10 mouse cellular contexts compared by ENCODE assay signal in the genomic region with DNA sequence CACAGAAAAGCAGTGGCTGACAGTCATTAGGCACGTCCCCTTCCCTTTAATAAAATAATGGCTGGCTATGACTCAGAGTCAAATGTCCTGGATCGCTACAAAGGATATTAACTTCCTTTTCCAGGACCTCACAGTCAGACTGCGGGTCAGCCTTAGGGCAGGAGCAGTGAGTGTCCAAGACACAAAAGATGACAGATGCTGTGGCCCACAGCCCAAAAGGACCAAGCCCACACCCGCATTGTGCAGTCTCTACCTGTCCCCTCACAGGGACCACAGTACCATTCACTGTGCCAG. TPM values are rescaled to one million over a fixed set of nuclear protein-coding genes. Genes with fewer than 3 reads are reported as not detected.
A peak's percentile ranks its signal among the peaks of the same experiment; 100 is the strongest.
DNase-seq lines count a peak whose midpoint lies in the region; ATAC-seq and TF ChIP-seq lines count a peak whose summit lies in the region.
"Had no signal": no experiment of that assay in that cellular context is flagged by ENCODE, and none has a peak within 500 bp of the region (broad histone marks: within the 10 kb centered on the region; RNA-seq: fewer than 3 reads in every experiment).

No protein-coding gene starts in this region.

- H3K4me2 ChIP-seq in heart, embryonic 13.5 days, result no peak overlapping the region
- H3K4me2 ChIP-seq in lung, embryonic 16.5 days (ENCODE audit: low read depth, low read length), result no peak overlapping the region

- H3K4me3 ChIP-seq in bone marrow, adult 2 months (replicated peaks; ENCODE audit: control insufficient read depth, low read depth, low read length), result no peak overlapping the region
- no peak overlapping the region for H3K4me3 ChIP-seq in heart, embryonic 13.5 days
- no peak overlapping the region for H3K4me3 ChIP-seq in lung, embryonic 16.5 days (ENCODE audit: low read length)

- peaks cover 5% of the 10 kb centered on the region; the same call in 1 of the 2 replicates for H3K4me1 ChIP-seq in bone marrow, adult 2 months (ENCODE audit: control insufficient read depth, insufficient read depth, low read length)
- H3K4me1 ChIP-seq in heart, embryonic 13.5 days, result peaks cover 69% of the 10 kb centered on the region
- peaks cover 50% of the 10 kb centered on the region for H3K4me1 ChIP-seq in lung, embryonic 16.5 days (replicated peaks; ENCODE audit: control insufficient read depth, insufficient read depth, low read length)

- DNase-seq in kidney, adult 11 months, result peak; percentile 40
- DNase-seq in kidney, adult 8-10 months, result no peak
- DNase-seq in right cerebral cortex, postnatal 14 days, result no peak
- DNase-seq in right cerebral cortex, postnatal 25 days, result no peak
- no peak for DNase-seq in urinary bladder, adult 18-20 months (ENCODE audit: low spot score in 2 of 2)
- DNase-seq: left cerebral cortex, postnatal 4 days; right cerebral cortex, postnatal 4 days had no signal

- TF ChIP-seq POLR2A in bone marrow, adult 2 months (IDR thresholded peaks at IDR 0.05; ENCODE audit: borderline replicate concordance, control insufficient read depth, low read depth, low read length), result no peak

- peak overlapping the region; percentile 55 for H3K9ac ChIP-seq in heart, embryonic 13.5 days
- H3K9ac ChIP-seq in lung, embryonic 16.5 days (ENCODE audit: low read length), result no peak overlapping the region; the same call in 1 of the 2 replicates

- peak overlapping the region; percentile 6; the same call in 1 of the 2 replicates for H3K27ac ChIP-seq in bone marrow, adult 2 months (ENCODE audit: control insufficient read depth, insufficient read depth, low read depth, low read length, poor library complexity)
- peak overlapping the region; percentile 66 for H3K27ac ChIP-seq in heart, embryonic 13.5 days (replicated peaks)
- peak overlapping the region; percentile 74 for H3K27ac ChIP-seq in lung, embryonic 16.5 days (ENCODE audit: low read length)

- WGBS in bone marrow, adult 2 months, result 71% methylated on average over 4 of the region's 4 CpGs
- WGBS in heart, embryonic 13.5 days, result 68% methylated on average over 4 of the region's 4 CpGs
- 44% methylated on average over 4 of the region's 4 CpGs for WGBS in lung, embryonic 16.5 days

- H3K27me3 ChIP-seq in heart, embryonic 13.5 days (replicated peaks), result 0 out of 2 replicates have a peak, but pooled peaks cover 2% of the 10 kb centered on the region
- no peaks in the 10 kb centered on the region for H3K27me3 ChIP-seq in lung, embryonic 16.5 days (ENCODE audit: control insufficient read depth, insufficient read depth, low read depth, low read length)

- no peaks in the 10 kb centered on the region for H3K9me3 ChIP-seq in heart, embryonic 13.5 days
- H3K9me3 ChIP-seq in lung, embryonic 16.5 days (ENCODE audit: control insufficient read depth, low read length), result no peaks in the 10 kb centered on the region

- no peak for ATAC-seq in heart, embryonic 13.5 days (ENCODE audit: extremely low read depth, insufficient number of reproducible peaks, low FRiP score, low TSS enrichment)
- ATAC-seq in lung, embryonic 16.5 days (ENCODE audit: low read depth), result peak; percentile 42

- TF ChIP-seq CTCF in bone marrow, adult 2 months (IDR thresholded peaks at IDR 0.05; ENCODE audit: control insufficient read depth, insufficient read depth, low read length), result no peak

- peaks cover 13% of the 10 kb centered on the region for H3K36me3 ChIP-seq in heart, embryonic 13.5 days
- H3K36me3 ChIP-seq in lung, embryonic 16.5 days (ENCODE audit: control insufficient read depth, insufficient read depth, low read length), result peaks cover under 1% of the 10 kb centered on the region; the same call in 1 of the 2 replicates

RNA-seq across cellular contexts. Expression of gene Cerk, which starts 16.2 kb away (rescaled TPM):
- 23.0 and 42.5 TPM in 2 replicates for polyA plus RNA-seq in bone marrow, adult 2 months (2011; ENCODE audit: insufficient read depth, insufficient read length, low replicate concordance, missing spikeins)
- polyA plus RNA-seq in heart, embryonic 13.5 days (2015; fragmentation: Nextera tagmentation; extraction: Ambion mirVana), result 12.4 and 13.2 TPM in 2 replicates
- 25.2 and 26.4 TPM in 2 replicates for polyA plus RNA-seq in lung, embryonic 16.5 days (2015; fragmentation: Nextera tagmentation; extraction: Ambion mirVana)

RNA-seq across cellular contexts. Expression of gene Tbc1d22a, which starts 44.5 kb away (rescaled TPM):
- 5.2 and 16.3 TPM in 2 replicates for polyA plus RNA-seq in bone marrow, adult 2 months (2011; ENCODE audit: insufficient read depth, insufficient read length, low replicate concordance, missing spikeins)
- 8.8 and 9.1 TPM in 2 replicates for polyA plus RNA-seq in heart, embryonic 13.5 days (2015; fragmentation: Nextera tagmentation; extraction: Ambion mirVana)
- 13.6 and 14.3 TPM in 2 replicates for polyA plus RNA-seq in lung, embryonic 16.5 days (2015; fragmentation: Nextera tagmentation; extraction: Ambion mirVana)

Comparison
In these comparisons a context has a peak if more than half of its experiments do, and no peak if none do; other contexts are left out.
1. H3K27ac ChIP-seq: peak in every context shown above with its lines; median percentile 74 in lung, embryonic 16.5 days; 66 in heart, embryonic 13.5 days; 6 in bone marrow, adult 2 months.